Mouse (Mus musculus): Measurements from ENCODE around the gene Foxn4.
A peak's percentile ranks its signal among the peaks of the same experiment; 100 is the strongest.

The Foxn4 gene

DNA sequence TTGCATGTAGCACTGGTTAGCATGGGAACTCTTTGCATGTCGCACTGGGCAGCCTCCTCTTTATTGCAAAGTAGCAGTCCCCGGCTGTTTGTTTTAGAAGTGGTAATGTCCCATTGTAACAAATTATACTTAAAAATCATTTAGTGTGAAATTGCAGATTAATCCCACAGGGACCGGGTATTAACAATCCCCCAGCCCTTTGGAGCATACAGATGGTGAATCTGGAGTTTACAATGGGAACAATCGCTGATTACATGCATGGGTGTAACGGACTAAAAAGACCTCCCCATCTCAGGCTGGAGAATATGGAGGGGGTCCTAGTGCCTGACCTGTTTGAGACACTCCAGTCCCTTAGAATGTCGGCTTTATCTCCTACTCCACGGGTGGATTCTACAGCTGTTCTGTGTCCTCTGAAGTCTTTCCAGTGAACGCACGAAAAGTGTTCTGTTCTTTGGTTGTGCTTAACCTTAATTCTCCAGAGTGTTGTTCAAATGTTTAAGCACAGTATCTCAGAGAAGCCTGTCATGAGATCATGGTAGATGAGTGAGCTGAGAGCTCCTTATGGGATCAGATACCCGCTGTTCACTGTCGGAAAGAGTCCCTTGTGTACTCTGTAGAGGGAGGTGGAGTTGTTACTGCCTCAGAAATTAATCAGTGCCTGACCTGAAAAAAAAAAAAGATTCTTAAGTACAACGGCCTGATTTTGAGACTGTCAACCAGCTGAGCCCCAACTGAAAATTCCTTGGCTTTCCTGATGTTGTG is 6.0 kb upstream of the Foxn4 start:
- no peak for DNase-seq (ENCODE audit: low spot score in 2 of 2)

DNA sequence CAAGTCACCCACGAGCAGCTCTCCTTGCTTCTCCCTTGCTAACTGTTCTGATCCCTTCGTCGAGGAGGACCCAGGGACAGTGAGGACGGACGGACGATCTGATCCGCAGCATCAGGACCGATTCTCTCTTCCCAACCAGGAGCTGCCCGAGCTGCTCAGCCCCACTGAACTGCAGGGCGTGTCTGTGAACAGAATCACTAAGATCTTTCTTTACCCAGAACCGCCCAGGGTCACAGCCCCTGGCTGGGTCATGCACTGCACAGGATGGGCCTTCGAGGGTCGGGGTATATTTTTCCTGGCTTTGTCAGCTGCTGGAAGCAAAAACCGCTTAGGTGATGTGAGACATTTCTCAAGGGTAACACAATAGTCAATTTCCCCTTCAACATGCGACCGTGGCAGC is 2.4 kb upstream of the Foxn4 start:
- DNase-seq (ENCODE audit: low spot score in 2 of 2): no peak

DNA sequence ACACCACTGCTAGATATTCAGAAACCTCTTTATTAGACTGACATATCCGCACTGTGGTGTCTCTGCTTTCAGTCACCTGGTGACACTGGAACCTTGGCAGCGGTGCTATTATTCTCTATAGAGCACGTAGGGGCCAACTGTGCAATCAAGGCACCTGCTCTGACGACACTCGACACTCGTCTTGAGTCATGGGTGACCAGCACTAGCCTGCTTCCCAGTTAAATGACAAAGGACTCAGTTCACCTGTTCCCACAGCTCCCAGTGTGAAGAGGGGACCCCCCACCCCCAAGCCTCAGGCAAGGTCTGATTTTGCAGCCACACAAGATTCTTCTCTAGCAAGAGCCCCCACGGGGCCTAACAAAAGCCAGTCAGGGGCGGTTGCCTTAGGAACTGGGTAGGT is 1.7 kb upstream of the Foxn4 start:
- DNase-seq (ENCODE audit: low spot score in 2 of 2): no peak

DNA sequence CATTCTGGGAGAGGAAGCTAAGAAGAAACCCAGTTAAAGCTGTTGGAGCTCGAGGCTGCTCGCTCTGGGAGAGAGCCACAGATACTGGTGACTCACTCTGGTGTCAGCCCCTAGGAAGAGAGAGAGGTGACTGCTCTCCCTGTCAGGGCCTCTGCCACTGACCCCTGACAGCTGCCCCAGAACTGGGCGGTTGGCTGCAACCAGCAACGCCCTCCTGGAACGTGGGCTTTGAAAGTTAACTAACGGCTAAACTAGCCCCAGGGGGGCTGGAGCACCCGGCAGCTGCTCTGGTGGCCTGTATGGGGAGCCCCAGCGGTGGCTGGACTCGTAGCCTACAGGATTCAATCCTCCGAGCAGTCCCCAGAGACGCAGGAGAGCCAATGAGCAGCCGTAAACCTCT is 3.6 kb downstream of the Foxn4 start:
- no peak for DNase-seq (ENCODE audit: low spot score in 2 of 2)

DNA sequence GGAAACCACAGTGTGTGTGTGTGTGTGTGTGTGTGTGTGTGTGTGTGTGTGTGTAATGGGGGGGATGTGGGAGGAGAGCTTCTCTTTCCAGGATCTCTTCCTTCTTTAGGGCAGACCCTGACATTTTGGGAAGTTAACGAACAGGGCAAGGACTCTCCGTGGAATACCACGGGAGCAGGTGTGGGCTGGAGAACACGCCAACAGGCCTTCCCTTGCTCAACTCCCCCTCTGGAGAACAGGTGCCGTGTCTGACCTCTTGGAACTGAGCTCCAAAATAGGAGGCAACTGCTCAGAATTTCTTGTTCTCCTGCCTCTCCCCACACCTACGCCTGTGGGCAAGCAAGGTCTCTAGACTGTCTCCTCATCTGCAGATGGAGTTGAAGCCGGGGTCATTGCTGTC is 4.1 kb downstream of the Foxn4 start:
- no peak for DNase-seq (ENCODE audit: low spot score in 2 of 2)

DNA sequence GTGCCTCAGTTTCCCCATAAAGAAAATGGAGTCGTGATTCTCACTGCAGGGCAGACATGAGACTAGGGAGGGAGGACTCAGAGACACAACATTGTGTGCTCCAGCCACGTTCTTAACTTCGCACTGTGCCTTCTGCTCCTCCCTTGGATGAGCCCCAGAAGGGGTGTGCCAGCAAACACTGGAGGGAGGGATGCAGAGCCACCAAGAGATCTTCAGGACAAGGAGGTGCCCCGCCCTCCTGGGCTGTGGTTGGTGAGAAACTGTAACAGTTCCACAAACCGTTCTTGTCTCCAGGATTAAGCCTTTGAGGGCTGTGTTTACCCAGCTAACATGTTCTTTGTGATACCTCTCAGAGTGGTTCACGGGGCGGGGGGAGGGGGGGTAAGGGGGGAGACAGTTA is 5.0 kb downstream of the Foxn4 start:
- DNase-seq (ENCODE audit: low spot score in 2 of 2): no peak

DNA sequence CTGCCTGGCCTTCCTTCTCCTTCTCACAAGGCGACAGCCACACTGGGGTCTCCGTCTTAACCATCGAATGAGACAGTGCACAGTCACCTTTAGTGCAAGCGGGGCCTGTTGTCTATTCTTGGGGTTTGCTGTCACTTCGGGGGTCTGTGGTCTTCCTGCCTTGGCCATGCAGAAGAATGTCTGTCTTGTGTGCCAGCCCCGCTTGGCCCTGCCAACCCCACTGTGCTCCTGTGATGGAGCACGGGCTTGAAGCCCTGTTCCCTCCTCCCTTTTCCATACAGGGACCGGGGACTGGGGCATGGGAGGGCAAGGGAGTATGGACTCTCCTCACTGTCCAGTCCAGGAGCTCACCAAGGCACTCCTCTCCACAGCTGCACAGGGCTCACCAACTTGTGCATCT is 8.8 kb downstream of the Foxn4 start:
- no peak for DNase-seq (ENCODE audit: low spot score in 2 of 2)

DNA sequence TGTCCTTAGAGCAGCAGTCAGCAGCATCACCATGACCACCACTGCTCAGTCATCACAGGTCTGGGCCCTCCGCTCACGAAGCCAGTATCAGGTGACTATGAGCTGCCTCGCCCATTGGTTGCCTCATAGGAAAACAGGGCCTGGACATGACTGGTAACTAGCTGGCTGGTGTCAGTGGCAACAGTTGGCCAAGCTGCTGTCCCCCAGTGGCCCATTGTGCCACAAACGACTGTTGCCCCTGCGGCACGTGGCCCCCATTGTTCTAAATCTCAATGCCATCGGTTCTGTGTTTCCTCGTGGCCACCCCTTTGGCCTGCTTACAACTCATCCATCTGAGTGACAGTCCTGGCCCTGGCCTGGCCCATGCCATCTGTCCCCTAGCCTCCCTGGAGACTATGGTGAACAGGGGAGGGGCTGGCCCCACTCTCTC is 9.6 kb downstream of the Foxn4 start:
- no peak for DNase-seq (ENCODE audit: low spot score in 2 of 2)

DNA sequence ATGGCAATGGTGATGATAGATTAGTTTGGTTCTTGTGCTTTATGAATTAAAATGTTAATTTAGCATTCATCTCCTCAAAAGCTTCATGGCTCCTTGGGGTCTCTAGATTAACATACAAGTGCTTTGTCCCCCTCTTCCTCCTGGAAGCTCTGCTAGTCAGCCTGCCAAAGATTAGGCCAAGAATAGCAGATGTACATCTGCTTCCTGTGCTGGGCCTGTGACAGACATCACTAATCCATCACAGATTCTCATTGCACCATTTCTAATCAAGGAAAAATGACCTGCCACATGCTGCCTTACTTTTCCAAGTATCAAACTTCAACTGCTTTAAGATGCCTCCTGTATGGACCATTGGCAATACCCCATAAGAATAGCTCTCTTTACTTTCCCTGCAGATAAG is 12.1 kb downstream of the Foxn4 start:
- no peak for DNase-seq (ENCODE audit: low spot score in 2 of 2)

DNA sequence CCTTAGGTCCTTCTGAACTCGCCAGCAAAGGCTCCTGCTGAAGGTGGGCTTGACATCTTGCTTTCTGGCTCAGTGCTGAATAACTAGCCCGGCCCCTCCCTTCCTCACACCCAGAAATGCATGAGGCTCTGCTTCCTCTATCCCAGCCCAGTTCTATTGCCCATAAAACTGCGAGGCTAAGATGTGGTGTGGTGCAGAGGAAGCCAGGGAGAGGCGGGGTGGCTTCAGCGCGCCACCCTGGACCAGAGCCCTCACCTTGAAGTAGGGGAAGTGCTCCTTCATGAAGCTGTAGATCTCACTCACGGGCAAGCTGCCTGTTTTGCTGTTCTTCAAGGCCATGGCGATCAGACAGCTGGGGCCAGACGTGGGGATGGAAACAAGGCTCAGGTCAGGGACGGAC is 14.1 kb downstream of the Foxn4 start:
- DNase-seq (ENCODE audit: low spot score in 2 of 2): no peak

DNA sequence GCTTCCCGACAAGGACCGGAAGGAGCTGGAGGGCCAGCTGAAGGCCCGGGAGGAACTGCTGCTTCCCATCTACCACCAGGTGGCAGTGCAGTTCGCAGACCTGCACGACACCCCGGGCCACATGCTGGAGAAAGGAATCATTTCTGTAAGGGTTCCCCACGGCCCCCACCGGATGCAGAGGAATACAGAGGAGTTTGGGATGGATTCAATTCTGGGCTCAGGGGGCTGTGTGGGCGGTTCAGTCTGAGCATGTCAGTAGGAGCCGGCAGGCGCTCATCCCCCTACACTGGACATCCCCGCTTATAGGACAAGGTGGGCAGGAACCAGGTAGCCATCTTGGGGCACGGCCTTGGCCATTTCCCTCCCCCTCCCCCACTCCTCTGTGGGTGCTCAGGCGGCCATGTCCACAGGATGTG is 25.4 kb downstream of the Foxn4 start:
- DNase-seq (ENCODE audit: low spot score in 2 of 2): peak; percentile 25 to 64

DNA sequence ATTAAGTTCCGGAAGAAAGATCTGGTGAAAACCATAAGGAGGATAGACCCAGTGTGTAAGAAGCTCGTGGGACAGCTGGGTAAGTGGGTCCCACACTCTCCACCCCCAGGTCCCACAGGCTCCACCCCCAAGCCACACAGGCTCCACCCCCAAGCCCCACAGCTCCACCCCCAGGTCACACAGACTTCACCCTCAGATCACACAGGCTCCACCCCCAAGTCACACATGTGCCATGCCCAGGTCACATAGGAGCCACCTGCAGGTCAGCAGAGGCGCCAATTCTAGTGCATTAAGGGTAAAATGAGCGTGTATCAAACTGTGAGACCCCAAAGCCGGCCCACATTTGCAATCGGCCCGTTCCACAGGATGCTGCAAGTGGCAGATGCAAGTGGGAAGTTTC is 27.1 kb downstream of the Foxn4 start:
- DNase-seq (ENCODE audit: low spot score in 2 of 2): no peak

DNA sequence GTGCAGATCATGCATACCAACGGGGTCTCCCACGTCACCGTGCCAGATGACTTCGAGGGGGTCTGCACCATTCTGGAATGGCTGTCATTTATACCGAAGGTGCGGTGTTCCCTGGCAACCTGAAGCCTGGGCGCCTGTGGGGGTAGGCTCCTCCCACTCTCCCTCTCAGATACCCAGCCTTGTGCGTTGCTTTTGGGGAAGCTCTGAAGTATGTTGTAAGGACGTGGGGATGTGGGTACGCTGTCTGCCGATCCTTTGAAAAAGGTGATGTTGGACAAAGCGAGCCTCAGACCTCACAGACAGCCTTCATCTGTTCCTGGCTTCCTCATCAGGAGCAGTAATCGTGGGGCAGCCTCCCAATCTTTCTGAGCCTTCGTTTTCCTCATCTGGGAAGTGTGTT is 33.9 kb downstream of the Foxn4 start:
- no peak for DNase-seq (ENCODE audit: low spot score in 2 of 2)

DNA sequence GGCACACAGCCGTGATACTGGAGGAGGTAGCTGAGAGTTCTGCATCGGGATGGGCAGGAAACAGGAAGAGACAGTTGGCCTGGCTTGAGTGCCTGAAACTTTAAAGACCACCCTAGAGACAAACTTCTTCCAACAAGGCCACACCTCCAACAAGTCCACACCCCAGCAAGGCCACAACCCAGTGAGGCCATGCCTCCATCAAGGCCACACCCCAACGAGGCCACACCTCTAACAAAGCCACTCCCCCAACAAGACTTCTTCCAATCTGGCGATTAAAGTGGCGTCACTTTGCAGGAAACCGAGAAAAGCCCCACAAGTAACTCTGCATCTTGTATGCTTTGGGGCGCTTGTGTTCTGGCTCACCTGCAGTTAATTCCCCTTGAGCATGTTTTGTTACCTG is 34.7 kb downstream of the Foxn4 start:
- no peak for DNase-seq (ENCODE audit: low spot score in 2 of 2)

DNA sequence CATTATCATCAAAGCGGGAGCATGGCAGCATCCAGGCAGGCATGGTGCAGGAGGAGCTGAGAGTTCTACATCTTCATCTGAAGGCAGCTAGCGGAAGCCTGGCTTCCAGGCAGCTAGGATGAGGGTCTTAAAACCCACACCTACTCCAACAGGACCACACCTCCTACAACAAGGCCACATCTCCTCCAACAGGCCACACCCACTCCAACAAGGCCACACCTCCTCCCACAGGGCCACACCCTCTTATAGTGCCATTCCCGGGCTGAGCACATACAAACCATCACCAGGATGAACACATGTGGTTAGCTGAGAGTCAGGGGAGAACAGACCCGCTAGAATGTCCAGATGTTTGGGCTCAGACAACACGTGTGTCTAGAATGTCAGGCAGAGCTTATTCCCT is 44.7 kb downstream of the Foxn4 start:
- DNase-seq (ENCODE audit: low spot score in 2 of 2): no peak

DNA sequence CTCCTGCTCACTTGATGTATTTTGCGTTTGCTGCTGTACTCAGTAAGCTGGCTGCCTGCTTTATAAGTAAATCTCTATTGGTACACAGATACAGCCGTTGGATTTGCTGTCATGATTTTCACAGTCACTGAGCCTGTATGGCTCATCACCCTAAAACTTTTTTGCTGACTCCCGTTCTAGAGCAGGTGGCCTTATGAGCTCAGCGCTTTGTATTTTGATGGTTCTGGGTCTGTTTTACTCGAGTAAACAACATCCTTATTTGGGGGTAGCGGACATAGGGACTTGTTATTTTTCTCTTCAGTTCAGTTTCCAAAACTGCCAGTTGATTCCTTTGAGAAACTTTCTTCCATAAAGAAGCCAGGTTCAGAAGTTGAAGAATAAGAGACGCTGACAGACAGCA is 47.6 kb downstream of the Foxn4 start:
- no peak for DNase-seq (ENCODE audit: low spot score in 2 of 2)

DNA sequence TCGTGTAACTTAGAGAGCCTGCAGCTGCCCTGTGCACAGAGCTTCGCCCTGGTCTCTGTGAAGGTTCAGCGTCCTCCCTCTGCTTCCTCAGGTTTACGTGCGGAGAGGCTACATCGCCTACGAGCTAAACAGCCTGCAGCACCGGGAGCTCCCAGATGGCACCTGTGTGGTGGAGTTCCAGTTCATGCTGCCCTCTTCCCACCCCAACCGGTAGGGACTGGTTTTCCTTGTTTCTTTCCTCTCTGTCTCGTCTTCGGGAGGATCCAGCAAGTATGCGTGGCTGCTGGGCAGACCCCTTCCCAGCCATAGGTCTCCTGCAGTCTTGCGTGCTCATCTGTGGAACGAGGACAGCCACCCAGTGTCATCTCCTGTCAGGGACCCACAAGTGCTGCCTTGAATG is 54.8 kb downstream of the Foxn4 start:
- DNase-seq (ENCODE audit: low spot score in 2 of 2): no peak

DNA sequence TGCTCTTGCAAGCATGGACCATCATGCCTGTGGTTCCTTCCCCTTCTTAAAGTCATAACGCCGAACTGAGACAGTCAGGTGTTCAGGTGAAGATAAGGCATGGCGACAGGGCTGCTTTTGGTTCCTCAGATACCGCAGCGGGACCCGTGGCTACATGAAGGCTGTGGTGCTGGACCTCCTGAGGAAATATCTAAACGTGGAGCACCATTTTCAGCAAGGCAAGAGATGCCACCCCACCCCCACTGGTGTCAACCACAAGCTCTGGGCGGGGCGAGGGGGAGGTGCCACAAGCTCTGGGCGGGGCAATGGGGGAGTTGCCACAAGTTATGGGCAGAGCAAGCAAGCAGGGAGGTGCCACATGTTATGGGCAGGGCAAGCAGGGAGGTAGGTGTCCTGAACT is 60.4 kb downstream of the Foxn4 start:
- DNase-seq (ENCODE audit: low spot score in 2 of 2): no peak

DNA sequence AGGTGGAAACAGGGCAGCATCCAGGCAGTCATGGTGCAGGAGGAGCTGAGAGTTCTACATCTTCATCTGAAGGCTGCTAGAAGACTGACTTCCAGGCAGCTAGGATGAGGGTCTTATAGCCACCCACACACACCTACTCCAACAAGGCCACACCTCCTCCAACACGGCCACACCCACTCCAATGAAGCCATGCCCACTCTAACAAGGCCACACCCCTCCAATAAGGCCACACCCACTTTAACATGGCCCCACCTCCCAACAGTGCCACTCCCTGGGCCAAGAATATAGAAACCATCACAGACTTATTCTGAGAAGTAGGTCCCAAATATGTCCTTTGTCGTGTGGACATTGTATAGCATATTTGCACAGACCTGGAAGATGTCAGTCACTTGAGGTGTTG is 67.4 kb downstream of the Foxn4 start:
- DNase-seq (ENCODE audit: low spot score in 2 of 2): no peak
